Mouse (Mus musculus): ENCODE data around the gene Gzmg. TPM values are rescaled to one million over a fixed set of nuclear protein-coding genes. Genes with fewer than 3 reads are reported as not detected.
A peak's percentile ranks its signal among the peaks of the same experiment; 100 is the strongest.
"Not testable (repeated sequence)": the region's sequence is repeated elsewhere in the genome, so short reads cannot be mapped to it uniquely, and the experiment has no call there.

The Gzmg gene
- polyA plus RNA-seq, 1 experiment: not detected

DNA sequence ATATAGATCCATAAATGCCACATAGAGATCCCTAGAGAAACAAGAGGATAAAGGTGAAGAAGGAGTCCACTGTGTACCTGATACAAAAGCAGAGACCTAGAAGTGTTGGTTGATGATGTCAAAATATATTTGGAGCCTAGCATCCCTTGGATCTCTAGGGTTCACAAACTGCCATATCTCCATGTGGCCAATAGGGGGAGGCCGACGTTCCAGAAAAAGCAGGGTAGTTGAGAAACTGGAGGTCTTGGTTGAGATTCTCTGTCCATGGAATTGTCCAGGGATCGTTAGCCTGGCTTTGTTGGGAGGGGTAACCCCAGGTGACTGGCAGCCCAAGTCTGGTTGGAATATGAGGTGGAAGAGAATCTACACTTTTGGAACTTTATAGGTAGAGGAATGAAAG lies 31.0 kb downstream of the Gzmg start:
- no peaks in the 10 kb centered on the region; the same call in none of the 2 replicates for H3K27me3 ChIP-seq (ENCODE audit: control insufficient read depth, insufficient read depth, low read length, poor library complexity, severe bottlenecking)
- TF ChIP-seq CTCF (IDR thresholded peaks at IDR 0.05; ENCODE audit: low read depth, low read length): peak; percentile 7
- no peak for TF ChIP-seq EP300 (IDR thresholded peaks at IDR 0.05; ENCODE audit: insufficient read depth, low read depth, low read length)
- H3K9ac ChIP-seq (ENCODE audit: low read depth, poor library complexity, severe bottlenecking): no peak overlapping the region
- H3K4me3 ChIP-seq (ENCODE audit: low read depth, low read length): no peak overlapping the region
- no peaks in the 10 kb centered on the region for H3K9me3 ChIP-seq (replicated peaks; ENCODE audit: control insufficient read depth, insufficient read depth, low read length, poor library complexity, severe bottlenecking)
- H3K27ac ChIP-seq (ENCODE audit: insufficient read depth, low read length): no peak overlapping the region
- no peaks in the 10 kb centered on the region for H3K4me1 ChIP-seq (ENCODE audit: control insufficient read depth, insufficient read depth, low read length)
- no peaks in the 10 kb centered on the region for H3K36me3 ChIP-seq (ENCODE audit: control insufficient read depth, insufficient read depth, low read length, poor library complexity, severe bottlenecking)

DNA sequence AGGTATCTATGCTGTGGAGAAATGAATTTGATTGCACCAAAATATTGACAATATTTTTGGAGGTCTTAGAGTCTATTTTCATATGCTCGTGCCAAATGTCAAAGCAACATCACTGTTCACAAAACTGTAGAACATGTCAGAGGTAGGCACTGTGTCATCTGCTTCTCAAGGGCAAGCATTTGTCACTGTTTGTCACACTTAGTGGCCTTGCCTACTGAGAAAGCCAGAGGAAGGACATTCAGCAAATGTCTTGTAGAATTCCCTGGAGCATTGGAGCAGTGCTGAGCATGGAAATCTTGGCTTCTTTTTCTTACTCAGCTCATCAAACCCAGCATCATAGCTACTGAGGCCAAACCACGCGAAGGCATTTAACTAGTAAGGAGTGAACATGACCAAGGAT lies 35.9 kb downstream of the Gzmg start:
- TF ChIP-seq POLR2A (IDR thresholded peaks at IDR 0.05; ENCODE audit: insufficient read depth, low read length) (no peak), CTCF (IDR thresholded peaks at IDR 0.05; ENCODE audit: low read depth, low read length) (no peak), EP300 (IDR thresholded peaks at IDR 0.05; ENCODE audit: insufficient read depth, low read depth, low read length) (no peak)
- no peaks in the 10 kb centered on the region; the same call in 1 of the 2 replicates for H3K27me3 ChIP-seq (ENCODE audit: control insufficient read depth, insufficient read depth, low read length, poor library complexity, severe bottlenecking)
- no peak overlapping the region for H3K9ac ChIP-seq (ENCODE audit: low read depth, poor library complexity, severe bottlenecking)
- no peak overlapping the region for H3K27ac ChIP-seq (ENCODE audit: insufficient read depth, low read length)
- no peaks in the 10 kb centered on the region for H3K36me3 ChIP-seq (ENCODE audit: control insufficient read depth, insufficient read depth, low read length, poor library complexity, severe bottlenecking)
- no peak overlapping the region for H3K4me3 ChIP-seq (ENCODE audit: low read depth, low read length)
- H3K4me1 ChIP-seq (ENCODE audit: control insufficient read depth, insufficient read depth, low read length): no peaks in the 10 kb centered on the region
- no peaks in the 10 kb centered on the region for H3K9me3 ChIP-seq (replicated peaks; ENCODE audit: control insufficient read depth, insufficient read depth, low read length, poor library complexity, severe bottlenecking)

DNA sequence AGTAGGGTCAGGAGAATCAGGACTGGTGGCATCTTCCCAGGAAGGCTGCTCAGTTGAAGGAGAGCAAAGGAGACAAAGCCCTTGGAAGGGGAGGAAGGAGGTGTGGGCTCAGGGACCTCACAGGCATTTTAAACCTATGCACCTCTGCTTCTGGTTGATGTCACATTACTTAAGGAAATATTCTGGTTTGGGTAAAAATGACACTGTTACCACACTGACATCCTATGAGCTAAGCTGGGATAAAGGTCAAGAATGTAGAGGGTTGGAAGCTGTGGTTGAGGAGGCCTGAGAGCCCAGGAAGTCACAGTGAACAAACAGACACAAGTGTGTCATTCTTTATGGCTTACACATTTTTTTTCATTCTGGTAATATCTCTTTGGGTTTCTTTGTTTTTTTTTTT lies 38.9 kb downstream of the Gzmg start, which contains the start of gene Gzme:
Gene Gzme, minus strand, starts transcription at position 101 of the 400 bp plus-strand sequence.
- Histone ChIP-seq H3K9me3 (replicated peaks; ENCODE audit: control insufficient read depth, insufficient read depth, low read length, poor library complexity, severe bottlenecking) (no peaks in the 10 kb centered on the region), H3K9ac (ENCODE audit: low read depth, poor library complexity, severe bottlenecking) (no peak within 1 kb of the TSS), H3K27ac (ENCODE audit: insufficient read depth, low read length) (no peak within 1 kb of the TSS), H3K27me3 (ENCODE audit: control insufficient read depth, insufficient read depth, low read length, poor library complexity, severe bottlenecking) (no peaks in the 10 kb centered on the region), H3K4me1 (ENCODE audit: control insufficient read depth, insufficient read depth, low read length) (no peaks in the 10 kb centered on the region), H3K36me3 (ENCODE audit: control insufficient read depth, insufficient read depth, low read length, poor library complexity, severe bottlenecking) (no peaks in the 10 kb centered on the region), H3K4me3 (ENCODE audit: low read depth, low read length) (no peak within 1 kb of the TSS)
- TF ChIP-seq EP300 (IDR thresholded peaks at IDR 0.05; ENCODE audit: insufficient read depth, low read depth, low read length): no peak
- TF ChIP-seq CTCF (IDR thresholded peaks at IDR 0.05; ENCODE audit: low read depth, low read length): no peak
- TF ChIP-seq POLR2A (IDR thresholded peaks at IDR 0.05; ENCODE audit: insufficient read depth, low read length): no peak

DNA sequence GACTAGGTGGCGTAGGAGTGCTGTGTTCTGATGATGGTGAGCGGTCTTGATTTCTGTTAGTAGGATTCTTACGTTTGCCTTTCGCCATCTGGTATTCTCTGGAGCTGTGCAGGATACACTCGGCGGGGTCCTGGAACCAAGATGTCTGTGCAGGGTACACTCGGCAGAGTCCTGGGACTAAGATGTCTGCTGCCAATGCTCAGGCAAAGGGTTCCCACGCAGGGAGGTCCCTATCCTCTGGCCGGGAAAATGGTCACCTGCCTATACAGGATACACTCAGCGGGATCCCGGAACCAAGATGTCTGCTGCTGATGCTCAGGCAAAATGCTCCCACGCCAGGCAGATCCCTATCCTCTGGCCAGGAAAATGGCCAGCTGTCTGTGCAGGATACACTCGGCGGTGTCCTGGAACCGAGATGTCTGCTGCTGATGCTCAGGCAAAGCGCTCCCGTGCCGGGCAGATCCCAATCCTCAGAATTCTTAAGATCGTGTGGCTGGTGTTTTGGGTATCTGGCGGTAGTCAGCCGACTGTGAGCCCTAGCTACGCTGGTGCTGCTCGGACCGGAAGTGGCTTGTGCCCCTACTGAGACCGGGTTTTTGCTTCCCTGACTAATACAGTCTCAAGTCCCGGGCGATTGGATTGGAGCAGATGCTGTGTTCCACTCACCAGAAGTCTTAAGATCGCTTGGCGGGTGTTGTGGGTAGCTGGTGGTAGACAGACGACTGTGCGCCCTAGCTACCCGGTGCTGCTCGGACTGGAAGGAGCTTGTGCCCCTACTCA lies 43.7 kb downstream of the Gzmg start:
- not testable (repeated sequence) for H3K27me3 ChIP-seq (ENCODE audit: control insufficient read depth, insufficient read depth, low read length, poor library complexity, severe bottlenecking); H3K36me3 ChIP-seq (ENCODE audit: control insufficient read depth, insufficient read depth, low read length, poor library complexity, severe bottlenecking); H3K27ac ChIP-seq (ENCODE audit: insufficient read depth, low read length); H3K9ac ChIP-seq (ENCODE audit: low read depth, poor library complexity, severe bottlenecking); H3K9me3 ChIP-seq (replicated peaks; ENCODE audit: control insufficient read depth, insufficient read depth, low read length, poor library complexity, severe bottlenecking); H3K4me1 ChIP-seq (ENCODE audit: control insufficient read depth, insufficient read depth, low read length)
- H3K4me3 ChIP-seq (ENCODE audit: low read depth, low read length): peak overlapping the region; percentile 34

Other genes with a start within 250 kb of the Gzmg start
- not detected in 2 replicates for gene Cma1, start 214.9 kb downstream of the Gzmg start, polyA plus RNA-seq (2011; ENCODE audit: insufficient read depth, insufficient read length, low read depth, missing spikeins)
- gene Cma2, start 208.6 kb downstream of the Gzmg start, polyA plus RNA-seq (2011; ENCODE audit: insufficient read depth, insufficient read length, low read depth, missing spikeins): not detected in 2 replicates
- not detected in 2 replicates for gene Mcpt1, start 141.6 kb downstream of the Gzmg start, polyA plus RNA-seq (2011; ENCODE audit: insufficient read depth, insufficient read length, low read depth, missing spikeins)
- not detected in 2 replicates for gene Mcpt9, start 129.1 kb downstream of the Gzmg start, polyA plus RNA-seq (2011; ENCODE audit: insufficient read depth, insufficient read length, low read depth, missing spikeins)
- gene Mcpt2, start 117.5 kb downstream of the Gzmg start, polyA plus RNA-seq (2011; ENCODE audit: insufficient read depth, insufficient read length, low read depth, missing spikeins): not detected in 2 replicates
- not detected in 2 replicates for gene Mcpt4, start 97.3 kb downstream of the Gzmg start, polyA plus RNA-seq (2011; ENCODE audit: insufficient read depth, insufficient read length, low read depth, missing spikeins)
- gene Mcpt8, start 74.3 kb downstream of the Gzmg start, polyA plus RNA-seq (2011; ENCODE audit: insufficient read depth, insufficient read length, low read depth, missing spikeins): not detected in 2 replicates
- gene Ctsg, start 57.0 kb downstream of the Gzmg start, polyA plus RNA-seq (2011; ENCODE audit: insufficient read depth, insufficient read length, low read depth, missing spikeins): not detected in 2 replicates
- not detected in 2 replicates for gene Gzme, start 39.0 kb downstream of the Gzmg start, polyA plus RNA-seq (2011; ENCODE audit: insufficient read depth, insufficient read length, low read depth, missing spikeins)
- gene Gzmd, start 27.0 kb downstream of the Gzmg start, polyA plus RNA-seq (2011; ENCODE audit: insufficient read depth, insufficient read length, low read depth, missing spikeins): not detected in 2 replicates
- not detected in 2 replicates for gene Gzmn, start 15.0 kb upstream of the Gzmg start, polyA plus RNA-seq (2011; ENCODE audit: insufficient read depth, insufficient read length, low read depth, missing spikeins)
- gene Gzmf, start 51.8 kb upstream of the Gzmg start, polyA plus RNA-seq (2011; ENCODE audit: insufficient read depth, insufficient read length, low read depth, missing spikeins): not detected in 2 replicates
- not detected in 2 replicates for gene Gzmc, start 75.1 kb upstream of the Gzmg start, polyA plus RNA-seq (2011; ENCODE audit: insufficient read depth, insufficient read length, low read depth, missing spikeins)
- not detected in 2 replicates for gene Gzmb, start 102.7 kb upstream of the Gzmg start, polyA plus RNA-seq (2011; ENCODE audit: insufficient read depth, insufficient read length, low read depth, missing spikeins)
- 1.7 and 1.9 TPM in 2 replicates for gene Atp12a, start 205.5 kb upstream of the Gzmg start, polyA plus RNA-seq (2011; ENCODE audit: insufficient read depth, insufficient read length, low read depth, missing spikeins)
- 70.2 and 70.7 TPM in 2 replicates for gene Rnf17, start 243.0 kb upstream of the Gzmg start, polyA plus RNA-seq (2011; ENCODE audit: insufficient read depth, insufficient read length, low read depth, missing spikeins)

Measured in ES-Bruce4 (cell line).